Mouse (Mus musculus) layer of hippocampus, adult 2 months (tissue): ENCODE measurements around the gene Ankle1. TPM values are rescaled to one million over a fixed set of nuclear protein-coding genes. Genes with fewer than 3 reads are reported as not detected.

Source experiments
- DNase-seq, 2 experiments: peaks; one replicate each; pipeline ENCODE4 v3.0.0; 2022; ENCODE audit warnings: low spot score in 2 of 2
- H3K27ac ChIP-seq: fragments of 200-600 bp; 2 replicates; pipeline ENCODE4 v1.8.1; 2022
- H3K4me3 ChIP-seq: fragments of 200-600 bp; 2 replicates; pipeline ENCODE4 v1.8.1; 2022; ENCODE audit warnings: mild to moderate bottlenecking
- CTCF ChIP-seq: fragments of 200-600 bp; conservative IDR thresholded peaks from 2 replicates; pipeline ENCODE4 v1.8.1; 2022; ENCODE audit warnings: antibody characterized with exemption, mild to moderate bottlenecking, moderate library complexity
- long read RNA-seq, 2 experiments: library from polyadenylated mRNA; stranded (forward); transcript quantifications; one replicate each; pipeline ENCODE4 v2.0.0; 2021; ENCODE audit warnings: borderline mapping rate in 2 of 2
- total RNA-seq, 2 experiments: library from RNA; stranded (reverse); gene quantifications; 2 replicates each; pipeline ENCODE4 v1.2.3; 2021

Ankle1 gene
- under 1 TPM; 0.67 to 0.88 TPM for total RNA-seq
- long read RNA-seq, experiment 1: 0 reads
- long read RNA-seq, experiment 2: 0 reads

GRCm38 (mm10) chr8:71405401-71406098 is at the start of gene Ankle1:
Gene Ankle1, plus strand, starts transcription at chr8:71406010.
- Histone ChIP-seq H3K27ac (peak within 1 kb of the TSS; percentile 58; the same call in 1 of the 2 replicates), H3K4me3 (peak within 1 kb of the TSS; percentile 52)
- TF ChIP-seq CTCF: peak; percentile 83
- DNase-seq: peak; percentile 89 to 93

GRCm38 (mm10) chr8:71358026-71358425 is 47.8 kb upstream of the Ankle1 start:
- Histone ChIP-seq H3K27ac (no peak overlapping the region), H3K4me3 (no peak overlapping the region)
- peak; percentile 39 for TF ChIP-seq CTCF
- DNase-seq: no peak

- peak; percentile 85 to 94 for DNase-seq
- peak within 1 kb of the TSS; percentile 96 for H3K27ac ChIP-seq
- TF ChIP-seq CTCF: no peak
Measured at GRCm38 (mm10) chr8:71366771-71367528, 38.9 kb upstream of the Ankle1 start, which contains the start of gene Use1. Gene Use1, plus strand, starts transcription at chr8:71366848.

GRCm38 (mm10) chr8:71367529-71368176 is 38.2 kb upstream of the Ankle1 start:
- peak overlapping the region; percentile 96 for H3K27ac ChIP-seq
- TF ChIP-seq CTCF: no peak
- peak overlapping the region; percentile 75 for H3K4me3 ChIP-seq
- DNase-seq: no peak

More at GRCm38 (mm10) chr8:71366771-71367528, 38.9 kb upstream of the Ankle1 start, which contains the start of gene Use1:
- peak within 1 kb of the TSS; percentile 75 for H3K4me3 ChIP-seq

- no peak for TF ChIP-seq CTCF
- Histone ChIP-seq H3K4me3 (no peak overlapping the region; the same call in 1 of the 2 replicates), H3K27ac (no peak overlapping the region; the same call in 1 of the 2 replicates)
- DNase-seq: no peak
Measured at GRCm38 (mm10) chr8:71368366-71368765, 37.4 kb upstream of the Ankle1 start.

GRCm38 (mm10) chr8:71369040-71369718 is 36.6 kb upstream of the Ankle1 start:
- Histone ChIP-seq H3K4me3 (no peak overlapping the region), H3K27ac (no peak overlapping the region)
- no peak for TF ChIP-seq CTCF
- no peak for DNase-seq

- H3K4me3 ChIP-seq: peak overlapping the region; percentile 96
- no peak for TF ChIP-seq CTCF
- no peak for DNase-seq
- H3K27ac ChIP-seq: peak overlapping the region; percentile 98
Measured at GRCm38 (mm10) chr8:71370711-71371235, 35.0 kb upstream of the Ankle1 start.

- peak within 1 kb of the TSS; percentile 98 for H3K27ac ChIP-seq
- H3K4me3 ChIP-seq: peak within 1 kb of the TSS; percentile 96
- peak; percentile 99; the same call in 1 of the 2 replicates for TF ChIP-seq CTCF
- DNase-seq: peak; percentile 97 to 98
Measured at GRCm38 (mm10) chr8:71371236-71371848, 34.5 kb upstream of the Ankle1 start, which contains the start of gene Ocel1. Gene Ocel1, plus strand, starts transcription at chr8:71371298.

- Histone ChIP-seq H3K4me3 (no peak overlapping the region), H3K27ac (no peak overlapping the region)
- no peak for DNase-seq
- no peak for TF ChIP-seq CTCF
Measured at GRCm38 (mm10) chr8:71372427-71372826, 33.4 kb upstream of the Ankle1 start.

GRCm38 (mm10) chr8:71373000-71373399 is 32.8 kb upstream of the Ankle1 start:
- no peak for TF ChIP-seq CTCF
- no peak overlapping the region for H3K4me3 ChIP-seq
- no peak overlapping the region for H3K27ac ChIP-seq
- DNase-seq: no peak

- Histone ChIP-seq H3K4me3 (no peak overlapping the region), H3K27ac (no peak overlapping the region)
- no peak for TF ChIP-seq CTCF
- DNase-seq: no peak
Measured at GRCm38 (mm10) chr8:71374616-71375206, 31.1 kb upstream of the Ankle1 start.
